Mouse (Mus musculus) heart, postnatal 0 days (tissue): ENCODE measurements around the gene Cdk17. TPM values are rescaled to one million over a fixed set of nuclear protein-coding genes. Genes with fewer than 3 reads are reported as not detected.
A peak's percentile ranks its signal among the peaks of the same experiment; 100 is the strongest.

Source experiments
- ATAC-seq: fragments of 200-750 bp; cut with Nextera tagmentation; 2 replicates; pipeline ENCODE4 v1.8.0; 2017; ENCODE audit warnings: low read depth, moderate number of reproducible peaks, moderate library complexity; ENCODE audit not compliant: insufficient read depth
- DNase-seq: peaks from one replicate; pipeline ENCODE4 v3.0.0-alpha.2; 2016; ENCODE audit warnings: low spot score
- H3K27ac ChIP-seq: fragments of 300-500 bp; sonication (generic); 2 replicates; pipeline ENCODE4 v1.5.1; 2014; ENCODE audit warnings: low read depth, mild to moderate bottlenecking
- H3K27me3 ChIP-seq: fragments of 300-500 bp; sonication (generic); 2 replicates; pipeline ENCODE4 v1.6.1; 2014; ENCODE audit warnings: low read length, mixed read lengths; ENCODE audit not compliant: control insufficient read depth, insufficient read depth
- H3K36me3 ChIP-seq: fragments of 300-500 bp; sonication (generic); replicated peaks from 2 replicates; pipeline ENCODE4 v1.6.1; 2014; ENCODE audit warnings: low read length, mixed read lengths; ENCODE audit not compliant: control insufficient read depth, insufficient read depth
- H3K4me1 ChIP-seq: fragments of 300-500 bp; sonication (generic); 2 replicates; pipeline ENCODE4 v1.6.1; 2014; ENCODE audit warnings: antibody characterized with exemption; ENCODE audit not compliant: control insufficient read depth, insufficient read depth
- H3K4me2 ChIP-seq: fragments of 300-500 bp; sonication (generic); 2 replicates; pipeline ENCODE4 v1.6.1; 2014; ENCODE audit warnings: low read depth, mild to moderate bottlenecking, low read length, moderate library complexity
- H3K4me3 ChIP-seq: fragments of 300-500 bp; sonication (generic); 2 replicates; pipeline ENCODE4 v1.5.1; 2014; ENCODE audit warnings: low read depth, low read length
- H3K9ac ChIP-seq: fragments of 300-500 bp; sonication (generic); replicated peaks from 2 replicates; pipeline ENCODE4 v1.6.1; 2014; ENCODE audit warnings: low read depth, low read length, mixed read lengths
- H3K9me3 ChIP-seq: fragments of 300-500 bp; sonication (generic); replicated peaks from 2 replicates; pipeline ENCODE4 v1.6.1; 2016; ENCODE audit warnings: low read length; ENCODE audit not compliant: control insufficient read depth
- CTCF ChIP-seq: IDR thresholded peaks from 2 replicates; pipeline ENCODE4 v1.5.1; 2016; ENCODE audit warnings: antibody characterized with exemption, control low read depth, low read depth
- EP300 ChIP-seq: IDR thresholded peaks from 2 replicates; pipeline ENCODE4 v1.6.1; 2016; ENCODE audit warnings: antibody characterized with exemption, low read depth
- WGBS: fragments of 180-500 bp; shearing (Covaris S2); extraction: QIAGEN DNeasy Blood & Tissue Kit; methylation state at CpG from one replicate; pipeline ENCODE4 v1.1.7; 2014; 5-methylcytosine and 5-hydroxymethylcytosine counted together
- polyA plus RNA-seq: library from polyadenylated mRNA; unstranded; fragments of >200 nt; fragmentation: Nextera tagmentation; extraction: Ambion mirVana; gene quantifications from 2 replicates; pipeline ENCODE4 v1.2.1, GENCODE M21; 2015
- total RNA-seq: library from RNA; depleted of rRNA; stranded (reverse); fragments of >200 nt; gene quantifications from 2 replicates; pipeline ENCODE4 v1.2.3, GENCODE M21; 2014; ENCODE audit warnings: low replicate concordance

The Cdk17 gene
- total and polyA plus RNA-seq, 2 experiments from 2014 or later = 12.3 to 40.2 TPM

GRCm38 (mm10) chr10:93231893-93232292 is 71.2 kb downstream of the Cdk17 start:
- no peak overlapping the region for H3K4me2 ChIP-seq
- H3K4me1 ChIP-seq = no peaks in the 10 kb centered on the region
- no peak overlapping the region for H3K4me3 ChIP-seq
- H3K27me3 ChIP-seq = no peaks in the 10 kb centered on the region
- no peaks in the 10 kb centered on the region for H3K9me3 ChIP-seq
- ATAC-seq (no peak), DNase-seq (no peak)
- TF ChIP-seq EP300 (no peak), CTCF (no peak)
- no peak overlapping the region for H3K9ac ChIP-seq
- 81% methylated on average over 5 of the region's 5 CpGs for WGBS
- no peak overlapping the region for H3K27ac ChIP-seq
- peaks cover 50% of the 10 kb centered on the region for H3K36me3 ChIP-seq

GRCm38 (mm10) chr10:93233665-93234194 is 73.1 kb downstream of the Cdk17 start:
- ATAC-seq = no peak
- 85% methylated on average over 6 of the region's 6 CpGs for WGBS

GRCm38 (mm10) chr10:93234692-93235091 is 74.0 kb downstream of the Cdk17 start:
- Histone ChIP-seq H3K4me1 (peaks cover 6% of the 10 kb centered on the region; the same call in 1 of the 2 replicates), H3K27me3 (no peaks in the 10 kb centered on the region), H3K36me3 (peaks cover 66% of the 10 kb centered on the region), H3K4me3 (no peak overlapping the region), H3K9ac (no peak overlapping the region), H3K4me2 (no peak overlapping the region), H3K9me3 (no peaks in the 10 kb centered on the region), H3K27ac (no peak overlapping the region)
- ATAC-seq (no peak), DNase-seq (no peak)
- TF ChIP-seq CTCF = no peak
- TF ChIP-seq EP300 = no peak
- 90% methylated on average over 9 of the region's 9 CpGs for WGBS

More at GRCm38 (mm10) chr10:93233665-93234194, 73.1 kb downstream of the Cdk17 start:
- Histone ChIP-seq H3K9me3 (no peaks in the 10 kb centered on the region), H3K4me2 (no peak overlapping the region), H3K27ac (no peak overlapping the region), H3K4me3 (no peak overlapping the region), H3K9ac (no peak overlapping the region), H3K27me3 (no peaks in the 10 kb centered on the region), H3K36me3 (peaks cover 59% of the 10 kb centered on the region), H3K4me1 (no peaks in the 10 kb centered on the region)
- TF ChIP-seq EP300 = no peak
- TF ChIP-seq CTCF = no peak
- no peak for DNase-seq

GRCm38 (mm10) chr10:93239201-93239806 is 78.6 kb downstream of the Cdk17 start:
- no peak overlapping the region for H3K4me3 ChIP-seq
- no peak overlapping the region for H3K27ac ChIP-seq
- 38% methylated on average over 9 of the region's 9 CpGs for WGBS
- H3K4me1 ChIP-seq = peaks cover 6% of the 10 kb centered on the region; the same call in 1 of the 2 replicates
- TF ChIP-seq EP300 (no peak), CTCF (no peak)
- H3K9ac ChIP-seq = no peak overlapping the region
- ATAC-seq (peak; percentile 47; the same call in 1 of the 2 replicates), DNase-seq (no peak)
- H3K9me3 ChIP-seq = no peaks in the 10 kb centered on the region
- peaks cover 61% of the 10 kb centered on the region for H3K36me3 ChIP-seq
- H3K27me3 ChIP-seq = no peaks in the 10 kb centered on the region
- H3K4me2 ChIP-seq = no peak overlapping the region

- 40% methylated on average over 3 of the region's 3 CpGs for WGBS
- no peak for ATAC-seq
- peaks cover 6% of the 10 kb centered on the region; the same call in 1 of the 2 replicates for H3K4me1 ChIP-seq
- no peaks in the 10 kb centered on the region for H3K9me3 ChIP-seq
- peaks cover 46% of the 10 kb centered on the region for H3K36me3 ChIP-seq
- no peak overlapping the region for H3K9ac ChIP-seq
- H3K4me2 ChIP-seq = no peak overlapping the region
- H3K4me3 ChIP-seq = no peak overlapping the region
- H3K27ac ChIP-seq = no peak overlapping the region
- TF ChIP-seq EP300 = no peak
- TF ChIP-seq CTCF = no peak
- DNase-seq = no peak
- no peaks in the 10 kb centered on the region for H3K27me3 ChIP-seq
These were observed 81.5 kb downstream of the Cdk17 start for GRCm38 (mm10) chr10:93242208-93242607.
